Mouse (Mus musculus) C2C12 (cell line): ENCODE results near the gene Hist1h2br.

Experiments
- CTCF ChIP-seq: IDR thresholded peaks from one replicate; pipeline ENCODE4 v1.5.1; 2011; ENCODE audit not compliant: control insufficient read depth, insufficient read depth, insufficient read length
- FOSL1 ChIP-seq: IDR thresholded peaks from one replicate; pipeline ENCODE4 v1.8.0; 2011; ENCODE audit warnings: mild to moderate bottlenecking, low read length; ENCODE audit not compliant: poor library complexity, insufficient read depth, severe bottlenecking
- MAX ChIP-seq: IDR thresholded peaks from one replicate; pipeline ENCODE4 v1.6.1; 2011; ENCODE audit warnings: mild to moderate bottlenecking, control low read depth
- MYOD1 ChIP-seq: IDR thresholded peaks from one replicate; pipeline ENCODE4 v1.6.1; 2011; ENCODE audit warnings: low read depth; ENCODE audit not compliant: control insufficient read depth, insufficient read length
- USF1 ChIP-seq: IDR thresholded peaks from one replicate; pipeline ENCODE4 v1.6.1; 2011; ENCODE audit warnings: low read depth, mild to moderate bottlenecking, control low read depth, moderate library complexity

DNA sequence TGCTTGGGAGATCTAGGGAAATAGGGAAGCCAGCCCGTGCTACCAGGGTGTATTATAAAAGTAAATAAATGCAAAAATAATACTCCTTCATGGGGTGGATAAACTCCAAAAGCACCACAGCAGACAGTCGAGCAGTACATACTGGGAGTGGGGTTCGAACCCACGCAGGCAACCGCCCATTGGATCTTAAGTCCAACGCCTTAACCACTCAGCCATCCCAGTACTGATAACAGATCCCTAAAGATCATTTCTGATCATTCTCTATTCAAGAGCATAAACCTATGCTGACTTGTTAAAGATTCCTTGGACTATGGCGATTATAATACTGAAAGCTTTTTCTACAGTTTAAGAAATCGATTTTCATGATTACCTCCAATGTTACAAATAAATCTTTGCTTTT lies 14.3 kb downstream of the Hist1h2br start:
- TF ChIP-seq CTCF (no peak), USF1 (no peak), MAX (no peak), FOSL1 (no peak), MYOD1 (no peak)
